Mouse (Mus musculus): ENCODE results near the gene Klhl5. TPM values are rescaled to one million over a fixed set of nuclear protein-coding genes. Genes with fewer than 3 reads are reported as not detected.
A peak's percentile ranks its signal among the peaks of the same experiment; 100 is the strongest.

The Klhl5 gene
- polyA plus RNA-seq, 1 experiment from 2014 or later: 11.9 TPM

DNA sequence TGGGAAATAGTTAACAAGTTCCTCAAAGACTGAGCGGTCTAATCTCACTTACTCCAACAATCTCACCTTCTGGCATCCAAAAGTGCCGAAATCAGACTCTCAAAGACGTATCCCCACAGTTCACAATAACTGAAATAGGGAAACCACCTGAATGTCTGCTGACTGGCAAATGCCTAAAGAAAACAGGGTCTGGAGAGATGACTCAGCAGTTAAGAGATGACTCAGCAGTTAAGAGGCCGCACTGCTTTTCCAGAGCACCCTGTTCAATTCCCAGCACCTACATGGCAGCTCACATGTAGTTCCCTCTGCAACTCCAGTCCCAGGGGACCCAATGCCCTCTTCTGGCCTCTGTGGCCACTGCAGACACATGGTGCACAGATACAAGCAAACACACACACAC is 29.3 kb upstream of the Klhl5 start:
- H3K9me3 ChIP-seq (replicated peaks): no peaks in the 10 kb centered on the region
- H3K4me2 ChIP-seq: no peak overlapping the region
- no peak overlapping the region for H3K4me3 ChIP-seq
- no peak for ATAC-seq (replicated peaks; ENCODE audit: insufficient number of reproducible peaks, insufficient read depth, low FRiP score, low read depth)
- WGBS: 88% methylated on average over 4 of the region's 4 CpGs
- H3K27me3 ChIP-seq: no peaks in the 10 kb centered on the region
- no peak overlapping the region for H3K9ac ChIP-seq
- H3K36me3 ChIP-seq: no peaks in the 10 kb centered on the region
- no peaks in the 10 kb centered on the region for H3K4me1 ChIP-seq (replicated peaks)
- no peak overlapping the region for H3K27ac ChIP-seq

DNA sequence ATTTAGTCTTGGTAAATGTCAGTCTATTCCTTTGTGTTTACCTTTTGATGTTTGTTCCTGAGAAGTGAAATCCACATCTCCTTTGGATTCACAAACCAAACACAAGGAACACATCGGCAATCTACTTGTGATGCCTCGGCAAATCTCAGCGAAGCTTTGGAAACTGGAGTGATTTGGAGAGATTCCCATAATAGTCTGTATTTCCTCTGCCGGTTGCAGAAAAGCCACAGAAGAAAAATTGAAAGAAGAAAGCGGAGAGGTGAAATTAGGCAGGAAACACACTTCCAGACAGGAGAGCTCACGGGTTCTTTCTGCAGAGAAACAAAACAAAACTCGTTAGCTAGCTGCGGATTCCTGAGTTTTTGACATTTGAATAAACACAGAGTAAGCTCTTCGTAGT is 27.5 kb upstream of the Klhl5 start:
- peak overlapping the region; percentile 32; the same call in 1 of the 2 replicates for H3K4me2 ChIP-seq
- ATAC-seq (replicated peaks; ENCODE audit: insufficient number of reproducible peaks, insufficient read depth, low FRiP score, low read depth): no peak
- no peaks in the 10 kb centered on the region for H3K4me1 ChIP-seq (replicated peaks)
- 52% methylated on average over 9 of the region's 9 CpGs for WGBS
- H3K27me3 ChIP-seq: no peaks in the 10 kb centered on the region
- peak overlapping the region; percentile 25; the same call in 1 of the 2 replicates for H3K4me3 ChIP-seq
- no peaks in the 10 kb centered on the region for H3K36me3 ChIP-seq
- no peak overlapping the region for H3K27ac ChIP-seq
- no peaks in the 10 kb centered on the region for H3K9me3 ChIP-seq (replicated peaks)
- no peak overlapping the region for H3K9ac ChIP-seq

- no peak overlapping the region for H3K9ac ChIP-seq
- no peak overlapping the region for H3K4me2 ChIP-seq
- H3K4me3 ChIP-seq: no peak overlapping the region
- no peaks in the 10 kb centered on the region for H3K27me3 ChIP-seq
- WGBS: 82% methylated on average over 4 of the region's 4 CpGs
- no peak overlapping the region for H3K27ac ChIP-seq
- H3K4me1 ChIP-seq (replicated peaks): peaks cover 4% of the 10 kb centered on the region; the same call in 1 of the 2 replicates
- H3K9me3 ChIP-seq (replicated peaks): no peaks in the 10 kb centered on the region
- no peak for ATAC-seq (replicated peaks; ENCODE audit: insufficient number of reproducible peaks, insufficient read depth, low FRiP score, low read depth)
- no peaks in the 10 kb centered on the region for H3K36me3 ChIP-seq
These were observed 25.5 kb upstream of the Klhl5 start for GRCm38 (mm10) chr5:65081836-65082235.

DNA sequence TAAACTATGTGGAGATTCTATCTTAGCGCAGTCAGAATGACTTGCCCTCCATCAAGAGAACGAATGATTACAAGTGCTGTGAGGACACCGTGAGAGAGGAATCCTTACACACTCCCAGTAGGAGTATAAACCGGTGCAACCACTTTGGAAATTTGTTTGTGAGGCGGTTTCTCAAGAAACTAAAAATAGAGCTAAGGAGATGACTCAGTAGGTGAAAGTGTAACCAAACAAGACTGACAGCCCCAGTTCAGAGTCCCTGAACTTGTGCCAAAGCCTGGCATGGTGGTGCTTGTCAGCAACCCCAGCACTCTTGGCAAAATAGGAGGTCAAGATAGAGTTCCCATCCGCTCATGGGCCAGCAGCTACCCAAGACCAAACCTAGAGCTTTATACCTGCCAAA is 20.8 kb upstream of the Klhl5 start:
- Histone ChIP-seq H3K4me1 (replicated peaks) (peaks cover 4% of the 10 kb centered on the region; the same call in 1 of the 2 replicates), H3K36me3 (no peaks in the 10 kb centered on the region), H3K9ac (no peak overlapping the region), H3K27me3 (no peaks in the 10 kb centered on the region), H3K9me3 (replicated peaks) (no peaks in the 10 kb centered on the region), H3K27ac (no peak overlapping the region), H3K4me2 (no peak overlapping the region), H3K4me3 (no peak overlapping the region)
- ATAC-seq (replicated peaks; ENCODE audit: insufficient number of reproducible peaks, insufficient read depth, low FRiP score, low read depth): no peak
- WGBS: 49% methylated on average over 6 of the region's 6 CpGs

DNA sequence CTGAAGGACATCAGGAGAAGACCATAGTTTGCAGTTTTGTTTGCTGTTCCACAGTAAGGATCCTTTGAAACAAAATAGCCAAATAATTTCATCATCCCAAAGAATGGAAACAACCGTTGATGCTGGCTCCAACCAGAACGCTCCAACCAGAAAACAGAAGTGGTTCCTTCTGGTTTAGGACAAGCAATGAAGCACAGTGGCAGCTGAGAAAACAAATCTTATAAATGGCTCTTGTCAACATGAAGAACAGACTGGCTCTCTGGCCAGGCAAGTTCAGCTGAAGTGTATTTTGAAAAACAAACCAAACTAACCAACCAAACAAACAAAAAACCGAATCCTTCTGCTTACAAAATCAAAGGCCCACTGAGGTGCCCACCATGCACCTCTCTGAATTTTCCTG is 17.6 kb upstream of the Klhl5 start:
- H3K4me3 ChIP-seq: no peak overlapping the region
- H3K9me3 ChIP-seq (replicated peaks): no peaks in the 10 kb centered on the region
- no peak overlapping the region for H3K27ac ChIP-seq
- no peak overlapping the region for H3K9ac ChIP-seq
- no peak for ATAC-seq (replicated peaks; ENCODE audit: insufficient number of reproducible peaks, insufficient read depth, low FRiP score, low read depth)
- peaks cover 4% of the 10 kb centered on the region; the same call in 1 of the 2 replicates for H3K4me1 ChIP-seq (replicated peaks)
- no peaks in the 10 kb centered on the region for H3K27me3 ChIP-seq
- WGBS: 60% methylated on average over 3 of the region's 3 CpGs
- no peak overlapping the region for H3K4me2 ChIP-seq
- H3K36me3 ChIP-seq: no peaks in the 10 kb centered on the region

- 51% methylated on average over 11 of the region's 11 CpGs for WGBS
- no peak overlapping the region for H3K4me2 ChIP-seq
- ATAC-seq (replicated peaks; ENCODE audit: insufficient number of reproducible peaks, insufficient read depth, low FRiP score, low read depth): no peak
- H3K27me3 ChIP-seq: no peaks in the 10 kb centered on the region
- H3K27ac ChIP-seq: no peak overlapping the region
- no peaks in the 10 kb centered on the region for H3K36me3 ChIP-seq
- no peak overlapping the region for H3K9ac ChIP-seq
- H3K4me1 ChIP-seq (replicated peaks): peaks cover 4% of the 10 kb centered on the region; the same call in 1 of the 2 replicates
- no peaks in the 10 kb centered on the region for H3K9me3 ChIP-seq (replicated peaks)
- H3K4me3 ChIP-seq: peak overlapping the region; percentile 17; the same call in 1 of the 2 replicates
These were observed 16.0 kb upstream of the Klhl5 start for GRCm38 (mm10) chr5:65091184-65091858.

- no peak for ATAC-seq (replicated peaks; ENCODE audit: insufficient number of reproducible peaks, insufficient read depth, low FRiP score, low read depth)
- Histone ChIP-seq H3K4me2 (no peak within 1 kb of the TSS), H3K4me1 (replicated peaks) (no peaks in the 10 kb centered on the region), H3K36me3 (no peaks in the 10 kb centered on the region), H3K9ac (no peak within 1 kb of the TSS), H3K27ac (no peak within 1 kb of the TSS), H3K9me3 (replicated peaks) (no peaks in the 10 kb centered on the region), H3K27me3 (no peaks in the 10 kb centered on the region), H3K4me3 (peak within 1 kb of the TSS; percentile 17; the same call in 1 of the 2 replicates)
- 65% methylated on average over 5 of the region's 5 CpGs for WGBS
These were observed 15.4 kb upstream of the Klhl5 start, which contains the start of gene Tmem156 for GRCm38 (mm10) chr5:65091921-65092320. Tmem156 (minus strand) TSS chr5:65092132.

DNA sequence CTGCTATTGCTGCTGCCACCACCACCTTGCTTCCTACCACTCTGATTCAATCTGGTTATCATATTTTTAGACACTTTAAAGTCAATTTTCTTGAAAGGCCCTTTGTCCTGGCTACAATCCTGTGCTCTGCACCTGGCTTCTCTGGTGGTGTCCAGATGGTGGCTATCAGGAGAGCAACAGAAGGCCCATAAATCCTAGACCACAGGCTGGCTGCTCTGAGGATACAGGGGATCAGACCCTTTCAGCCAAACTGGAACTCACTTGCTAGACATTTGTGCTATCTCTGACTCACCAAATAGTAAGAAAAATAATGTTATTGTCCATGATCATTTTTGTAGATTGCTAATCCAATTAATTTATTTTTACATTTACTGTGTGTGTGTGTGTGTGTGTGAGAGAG is 13.6 kb upstream of the Klhl5 start:
- Histone ChIP-seq H3K27ac (no peak overlapping the region), H3K36me3 (no peaks in the 10 kb centered on the region), H3K9ac (no peak overlapping the region), H3K4me1 (replicated peaks) (no peaks in the 10 kb centered on the region; the same call in 1 of the 2 replicates), H3K9me3 (replicated peaks) (no peaks in the 10 kb centered on the region), H3K4me3 (no peak overlapping the region), H3K4me2 (no peak overlapping the region), H3K27me3 (no peaks in the 10 kb centered on the region)
- no peak for ATAC-seq (replicated peaks; ENCODE audit: insufficient number of reproducible peaks, insufficient read depth, low FRiP score, low read depth)

DNA sequence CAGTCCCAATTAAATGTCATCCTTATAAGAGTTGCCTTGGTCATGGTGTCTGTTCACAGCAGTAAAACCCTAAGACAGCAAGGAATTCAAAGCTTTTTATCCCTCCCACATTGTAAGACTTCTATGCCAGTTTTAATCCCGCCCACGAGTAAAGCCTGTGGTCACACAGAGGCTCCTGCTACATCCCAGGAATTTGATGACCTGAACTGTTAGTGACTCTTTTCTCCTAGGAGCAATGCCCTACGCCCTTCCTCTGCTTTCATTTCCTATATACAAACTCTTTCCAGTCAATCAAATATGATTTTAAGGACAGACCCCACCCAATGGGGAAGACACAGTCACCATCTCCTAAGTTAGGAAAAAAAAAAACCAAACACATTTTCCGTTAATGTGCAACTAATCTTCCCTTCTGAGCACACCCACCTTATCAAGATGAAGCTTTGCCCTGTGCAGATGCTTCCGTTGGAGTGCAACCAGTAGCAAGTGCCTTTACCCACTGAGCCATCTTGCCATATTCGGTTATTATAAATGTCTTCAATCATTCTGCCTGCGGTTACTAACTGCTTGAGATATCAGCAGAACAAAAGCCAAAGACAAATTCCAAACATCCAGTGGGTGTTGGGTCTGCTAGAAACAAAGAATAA is 12.3 kb upstream of the Klhl5 start:
- H3K27me3 ChIP-seq: no peaks in the 10 kb centered on the region
- WGBS: 86% methylated on average over 7 of the region's 7 CpGs
- no peak for ATAC-seq (replicated peaks; ENCODE audit: insufficient number of reproducible peaks, insufficient read depth, low FRiP score, low read depth)
- H3K4me2 ChIP-seq: no peak overlapping the region
- no peak overlapping the region for H3K4me3 ChIP-seq
- no peaks in the 10 kb centered on the region; the same call in 1 of the 2 replicates for H3K4me1 ChIP-seq (replicated peaks)
- no peaks in the 10 kb centered on the region for H3K36me3 ChIP-seq
- H3K9ac ChIP-seq: no peak overlapping the region
- H3K27ac ChIP-seq: no peak overlapping the region
- no peaks in the 10 kb centered on the region for H3K9me3 ChIP-seq (replicated peaks)

- no peak overlapping the region for H3K4me3 ChIP-seq
- no peaks in the 10 kb centered on the region for H3K9me3 ChIP-seq (replicated peaks)
- ATAC-seq (replicated peaks; ENCODE audit: insufficient number of reproducible peaks, insufficient read depth, low FRiP score, low read depth): no peak
- WGBS: 80% methylated on average over 3 of the region's 3 CpGs
- no peak overlapping the region for H3K4me2 ChIP-seq
- H3K4me1 ChIP-seq (replicated peaks): no peaks in the 10 kb centered on the region; the same call in 1 of the 2 replicates
- H3K27me3 ChIP-seq: no peaks in the 10 kb centered on the region
- H3K27ac ChIP-seq: no peak overlapping the region
- H3K36me3 ChIP-seq: no peaks in the 10 kb centered on the region
- H3K9ac ChIP-seq: no peak overlapping the region
These were observed 11.3 kb upstream of the Klhl5 start for GRCm38 (mm10) chr5:65096082-65096481.

DNA sequence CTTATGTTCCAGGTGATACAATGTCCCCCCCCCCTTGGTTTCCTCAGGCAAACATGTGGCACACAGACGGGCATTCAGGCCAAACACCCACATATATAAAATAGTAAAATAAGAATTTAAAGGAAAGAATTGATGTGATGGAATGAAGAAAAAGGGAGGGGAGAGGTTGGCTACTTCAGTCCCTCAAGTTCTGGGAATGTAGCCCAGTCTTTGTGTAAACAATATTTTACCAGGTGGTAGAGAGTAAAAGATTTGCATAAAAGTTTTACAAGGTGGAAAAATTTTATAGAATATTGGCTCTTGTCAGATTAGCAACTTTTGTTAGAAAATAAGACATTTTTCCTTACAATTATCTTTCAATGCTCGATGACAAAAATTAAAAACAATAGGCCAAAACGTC is 10.5 kb upstream of the Klhl5 start:
- no peak for ATAC-seq (replicated peaks; ENCODE audit: insufficient number of reproducible peaks, insufficient read depth, low FRiP score, low read depth)
- WGBS: 67% methylated on average over 3 of the region's 3 CpGs
- no peaks in the 10 kb centered on the region for H3K36me3 ChIP-seq
- no peak overlapping the region for H3K27ac ChIP-seq
- H3K4me2 ChIP-seq: no peak overlapping the region
- H3K9ac ChIP-seq: no peak overlapping the region
- no peaks in the 10 kb centered on the region for H3K27me3 ChIP-seq
- no peaks in the 10 kb centered on the region for H3K9me3 ChIP-seq (replicated peaks)
- peaks cover 3% of the 10 kb centered on the region for H3K4me1 ChIP-seq (replicated peaks)
- no peak overlapping the region for H3K4me3 ChIP-seq

DNA sequence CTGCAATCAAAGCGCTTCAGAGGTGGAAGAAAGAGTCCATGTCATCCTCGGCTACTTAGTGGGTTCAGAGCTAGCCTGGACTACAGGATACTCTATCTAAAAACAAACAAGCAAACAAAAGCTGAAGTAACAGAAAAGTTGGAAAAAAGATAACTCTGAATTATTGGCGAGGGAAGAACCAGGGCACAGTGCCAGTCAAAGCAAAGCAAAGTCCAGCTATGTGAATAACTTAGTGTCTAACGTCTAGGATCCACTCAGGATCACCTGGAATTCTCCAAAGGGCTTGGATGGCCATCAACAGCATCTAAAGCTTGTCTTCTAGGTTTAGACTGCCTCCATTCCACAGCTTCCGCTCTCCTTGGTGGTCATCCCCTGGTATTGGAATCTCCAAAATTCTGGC is 9.9 kb upstream of the Klhl5 start:
- no peak overlapping the region for H3K27ac ChIP-seq
- H3K4me1 ChIP-seq (replicated peaks): peaks cover 10% of the 10 kb centered on the region
- H3K27me3 ChIP-seq: no peaks in the 10 kb centered on the region
- H3K9me3 ChIP-seq (replicated peaks): no peaks in the 10 kb centered on the region
- H3K36me3 ChIP-seq: no peaks in the 10 kb centered on the region
- no peak overlapping the region for H3K4me2 ChIP-seq
- no peak overlapping the region for H3K9ac ChIP-seq
- no peak for ATAC-seq (replicated peaks; ENCODE audit: insufficient number of reproducible peaks, insufficient read depth, low FRiP score, low read depth)
- WGBS: 64% methylated on average over 5 of the region's 5 CpGs
- H3K4me3 ChIP-seq: no peak overlapping the region
